Mouse (Mus musculus) kidney, embryonic 16.5 days (tissue): ENCODE measurements around the gene Acss2. TPM values are rescaled to one million over a fixed set of nuclear protein-coding genes. Genes with fewer than 3 reads are reported as not detected.

Experiments used
- ATAC-seq: fragments of 200-750 bp; cut with Nextera tagmentation; 2 replicates; pipeline ENCODE4 v1.8.0; 2017; ENCODE audit warnings: moderate TSS enrichment; ENCODE audit not compliant: low FRiP score, low TSS enrichment
- H3K27ac ChIP-seq: fragments of 300-500 bp; sonication (generic); 2 replicates; pipeline ENCODE4 v1.5.1; 2014; ENCODE audit warnings: low read length
- H3K27me3 ChIP-seq: fragments of 300-500 bp; sonication (generic); 2 replicates; pipeline ENCODE4 v1.6.1; 2014; ENCODE audit warnings: low read length, control low read depth, mixed read lengths; ENCODE audit not compliant: insufficient read depth
- H3K36me3 ChIP-seq: fragments of 300-500 bp; sonication (generic); 2 replicates; pipeline ENCODE4 v1.6.1; 2014; ENCODE audit warnings: low read length, control low read depth, mixed read lengths; ENCODE audit not compliant: insufficient read depth
- H3K4me1 ChIP-seq: fragments of 300-500 bp; sonication (generic); 2 replicates; pipeline ENCODE4 v1.6.1; 2014; ENCODE audit warnings: low read length, control low read depth, mixed read lengths; ENCODE audit not compliant: insufficient read depth
- H3K4me2 ChIP-seq: fragments of 300-500 bp; sonication (generic); replicated peaks from 2 replicates; pipeline ENCODE4 v1.6.1; 2014; ENCODE audit warnings: low read depth, low read length
- H3K4me3 ChIP-seq: fragments of 300-500 bp; sonication (generic); 2 replicates; pipeline ENCODE4 v1.5.1; 2014; ENCODE audit warnings: mild to moderate bottlenecking, low read length
- H3K9ac ChIP-seq: fragments of 300-500 bp; sonication (generic); replicated peaks from 2 replicates; pipeline ENCODE4 v1.6.1; 2014; ENCODE audit warnings: low read length
- H3K9me3 ChIP-seq: fragments of 300-500 bp; sonication (generic); 2 replicates; pipeline ENCODE4 v1.6.1; 2016; ENCODE audit warnings: low read length, control low read depth
- WGBS: fragments of 180-500 bp; shearing (Covaris S2); extraction: QIAGEN DNeasy Blood & Tissue Kit; methylation state at CpG from one replicate; pipeline ENCODE4 v1.1.7; 2014; 5-methylcytosine and 5-hydroxymethylcytosine counted together
- polyA plus RNA-seq: library from polyadenylated mRNA; unstranded; fragments of >200 nt; fragmentation: Nextera tagmentation; extraction: Ambion mirVana; gene quantifications from 2 replicates; pipeline ENCODE4 v1.2.1, GENCODE M21; 2015

Gene Acss2
- polyA plus RNA-seq, 1 experiment from 2014 or later: 16.0 TPM

DNA sequence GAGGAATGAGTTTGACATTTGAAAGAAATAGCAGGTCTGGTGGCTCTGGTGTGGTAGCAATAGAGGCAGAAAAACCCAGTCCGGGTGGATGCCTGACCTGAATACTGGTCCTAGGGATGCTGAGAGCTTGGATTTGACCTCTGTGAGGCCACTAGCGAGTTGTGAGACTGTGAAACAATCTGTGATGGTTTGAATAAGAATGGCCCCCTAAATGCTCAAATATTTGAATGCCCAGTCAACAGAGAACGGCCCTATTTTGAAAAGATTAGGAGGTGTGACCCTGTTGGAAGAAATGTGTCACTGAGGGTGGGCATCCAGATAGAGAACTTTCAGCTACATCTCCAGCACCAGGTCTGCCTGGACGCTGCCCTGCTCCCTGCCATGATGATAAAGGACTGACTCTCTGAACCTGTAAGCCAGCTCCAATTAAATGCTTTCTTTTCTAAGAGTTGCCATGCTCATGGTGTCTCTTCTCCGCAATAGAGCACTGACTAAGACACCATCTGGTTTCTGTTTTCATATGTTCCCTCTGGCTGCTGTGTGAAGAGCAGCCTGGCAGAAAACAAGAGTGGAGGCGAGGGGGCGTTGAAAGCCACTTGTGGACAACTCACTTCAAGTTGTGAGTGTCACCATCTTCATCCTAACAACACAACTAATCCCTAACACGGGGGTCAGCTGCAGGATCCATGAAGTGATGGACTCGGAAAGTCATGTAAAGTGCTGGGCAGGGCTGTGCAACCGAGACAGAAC is 9.9 kb upstream of the Acss2 start:
- WGBS: 80% methylated on average over 10 of the region's 10 CpGs
- Histone ChIP-seq H3K4me2 (no peak overlapping the region), H3K27me3 (no peaks in the 10 kb centered on the region), H3K4me1 (no peaks in the 10 kb centered on the region), H3K9ac (no peak overlapping the region), H3K4me3 (no peak overlapping the region), H3K36me3 (no peaks in the 10 kb centered on the region), H3K27ac (no peak overlapping the region), H3K9me3 (no peaks in the 10 kb centered on the region)
- ATAC-seq: no peak

DNA sequence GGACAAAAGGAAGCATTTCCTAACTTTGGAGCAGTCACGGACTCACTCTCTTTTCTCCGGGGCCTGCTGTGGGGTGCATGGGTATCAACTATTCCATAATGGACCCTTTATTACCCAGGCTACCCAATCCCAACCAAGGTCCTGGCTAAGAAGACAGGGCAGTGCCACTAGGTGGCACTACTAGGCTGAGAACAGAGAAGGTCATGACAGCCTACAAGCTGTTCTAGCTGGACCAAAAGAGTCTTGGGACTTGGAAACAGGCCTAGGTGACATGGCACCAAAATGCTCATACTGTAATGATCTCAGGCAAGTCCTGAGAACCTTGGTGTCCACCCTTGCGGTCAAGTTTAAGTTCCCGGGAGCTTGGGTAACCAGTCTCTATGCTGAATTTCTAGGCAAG is 5.3 kb upstream of the Acss2 start:
- H3K9ac ChIP-seq: no peak overlapping the region
- 70% methylated on average over 4 of the region's 4 CpGs for WGBS
- H3K4me3 ChIP-seq: no peak overlapping the region
- no peak overlapping the region for H3K4me2 ChIP-seq
- H3K27ac ChIP-seq: no peak overlapping the region
- no peaks in the 10 kb centered on the region for H3K36me3 ChIP-seq
- peaks cover 15% of the 10 kb centered on the region for H3K27me3 ChIP-seq
- H3K4me1 ChIP-seq: peaks cover 15% of the 10 kb centered on the region
- no peaks in the 10 kb centered on the region for H3K9me3 ChIP-seq
- no peak for ATAC-seq

DNA sequence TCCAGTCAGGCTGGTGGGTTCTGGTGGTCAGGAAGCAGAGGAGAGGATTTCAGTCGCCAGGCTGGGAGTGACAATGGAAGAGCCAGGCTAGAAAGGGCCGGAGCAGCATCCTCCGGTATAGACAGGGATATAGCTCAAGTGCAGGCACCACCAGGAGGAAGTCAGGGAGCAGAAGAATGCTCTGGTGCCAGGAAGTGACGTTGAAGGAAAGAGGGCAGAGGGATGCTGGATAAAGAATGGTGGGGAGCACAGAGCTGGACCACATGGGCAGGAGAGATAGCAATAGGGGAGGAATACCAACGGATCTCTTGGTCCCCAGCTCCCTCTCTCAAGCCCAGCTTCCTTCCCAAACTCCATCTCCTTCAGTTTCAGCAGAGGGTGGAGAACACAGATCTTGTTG is 4.2 kb upstream of the Acss2 start:
- Histone ChIP-seq H3K9me3 (no peaks in the 10 kb centered on the region), H3K27me3 (peaks cover 15% of the 10 kb centered on the region), H3K9ac (no peak overlapping the region), H3K4me3 (no peak overlapping the region), H3K4me2 (no peak overlapping the region), H3K27ac (no peak overlapping the region), H3K4me1 (peaks cover 19% of the 10 kb centered on the region), H3K36me3 (no peaks in the 10 kb centered on the region)
- ATAC-seq: no peak
- WGBS: 65% methylated on average over 5 of the region's 5 CpGs

DNA sequence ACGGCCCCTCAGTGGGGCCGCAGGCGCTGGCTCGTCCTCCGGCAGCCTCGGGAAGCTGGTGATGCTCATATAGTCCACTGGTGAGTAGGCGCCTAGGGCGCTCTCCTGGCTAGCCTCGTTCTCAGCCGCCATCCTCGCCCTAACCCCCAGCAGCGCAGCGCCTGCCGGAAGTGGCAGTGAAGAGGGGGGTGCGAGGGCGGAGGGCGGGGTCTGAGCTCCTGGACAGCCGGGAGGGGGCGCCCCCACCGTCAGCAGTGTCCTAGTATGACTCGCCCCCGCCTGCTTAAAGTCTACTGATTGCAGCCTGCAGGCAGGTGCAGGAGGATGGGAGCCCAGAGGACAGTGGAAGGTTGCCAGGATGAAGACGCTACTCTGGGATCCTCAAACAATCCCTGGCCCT is 3.1 kb upstream of the Acss2 start:
- no peaks in the 10 kb centered on the region for H3K9me3 ChIP-seq
- H3K27ac ChIP-seq: no peak overlapping the region
- ATAC-seq: no peak
- H3K36me3 ChIP-seq: no peaks in the 10 kb centered on the region
- peak overlapping the region; percentile 73 for H3K4me2 ChIP-seq
- H3K4me3 ChIP-seq: peak overlapping the region; percentile 47
- H3K4me1 ChIP-seq: peaks cover 23% of the 10 kb centered on the region
- WGBS: under 1% methylated on average over 23 of the region's 23 CpGs
- peaks cover 15% of the 10 kb centered on the region for H3K27me3 ChIP-seq
- H3K9ac ChIP-seq: peak overlapping the region; percentile 65

DNA sequence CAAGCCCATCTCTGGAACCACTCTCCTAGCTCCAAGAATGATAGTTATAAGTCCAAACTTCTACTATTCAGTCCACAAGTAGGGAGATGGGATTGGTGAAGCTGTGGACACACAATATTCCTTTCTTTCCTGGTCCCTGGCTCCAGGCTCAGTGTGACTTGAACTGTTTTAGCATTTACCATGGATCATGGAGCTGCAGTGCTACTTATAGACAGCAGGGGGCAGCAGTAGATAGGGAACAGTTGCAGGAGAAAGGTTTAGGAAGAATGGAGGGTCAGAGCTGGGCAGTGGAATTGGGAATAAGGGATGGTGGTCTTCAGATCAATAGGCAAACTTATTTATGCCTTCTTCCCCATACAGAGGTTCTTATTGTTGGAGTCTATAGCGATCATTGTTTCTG is 1.8 kb upstream of the Acss2 start:
- no peak overlapping the region for H3K4me3 ChIP-seq
- H3K9me3 ChIP-seq: no peaks in the 10 kb centered on the region
- H3K27ac ChIP-seq: no peak overlapping the region
- no peak overlapping the region for H3K4me2 ChIP-seq
- ATAC-seq: no peak
- H3K9ac ChIP-seq: no peak overlapping the region
- 0% methylated on average over 1 of the region's 1 CpGs for WGBS
- H3K36me3 ChIP-seq: no peaks in the 10 kb centered on the region
- peaks cover 15% of the 10 kb centered on the region for H3K27me3 ChIP-seq
- peaks cover 23% of the 10 kb centered on the region for H3K4me1 ChIP-seq

DNA sequence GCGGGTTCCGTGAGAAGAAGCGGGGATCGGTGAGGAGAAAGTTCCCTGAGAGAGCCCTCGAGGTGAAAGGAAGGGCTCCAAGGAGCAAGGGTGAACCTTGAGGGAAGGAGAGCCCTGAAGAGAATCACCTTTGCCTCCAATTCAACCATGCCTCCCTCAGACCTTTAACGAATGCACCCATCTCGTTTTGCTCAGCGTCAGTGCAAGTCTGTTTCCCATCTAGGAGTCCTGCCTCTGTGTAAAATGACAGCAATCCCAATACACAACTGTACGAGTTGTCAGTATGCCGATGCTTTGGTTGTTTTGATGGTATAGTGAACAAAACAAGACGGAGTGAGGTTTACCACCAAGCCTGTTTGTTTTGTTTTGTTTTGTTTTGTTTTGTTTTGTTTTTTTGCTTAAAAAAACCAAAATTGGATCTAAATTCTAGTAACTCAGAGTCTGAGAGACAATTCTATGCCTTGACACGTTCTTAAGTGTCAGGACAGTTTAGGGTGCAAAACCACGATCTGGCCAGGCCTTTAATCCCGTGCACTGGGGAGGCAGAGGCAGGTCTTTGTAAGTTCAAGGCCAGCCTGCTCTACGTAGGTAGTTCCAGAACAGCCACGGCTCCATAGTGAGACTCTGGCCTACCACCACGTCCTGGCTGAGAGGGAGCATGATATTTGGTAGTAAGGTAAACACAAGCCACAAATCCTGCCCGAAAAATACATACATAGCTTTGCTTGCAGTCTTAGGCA is 953 bp downstream of the Acss2 start:
- 25% methylated on average over 18 of the region's 18 CpGs for WGBS
- ATAC-seq: no peak
- H3K4me2 ChIP-seq: peak overlapping the region; percentile 95
- H3K4me3 ChIP-seq: peak overlapping the region; percentile 65
- H3K36me3 ChIP-seq: no peaks in the 10 kb centered on the region
- peaks cover 15% of the 10 kb centered on the region for H3K27me3 ChIP-seq
- H3K27ac ChIP-seq: peak overlapping the region; percentile 18; the same call in 1 of the 2 replicates
- peak overlapping the region; percentile 74 for H3K9ac ChIP-seq
- peaks cover 23% of the 10 kb centered on the region for H3K4me1 ChIP-seq
- H3K9me3 ChIP-seq: no peaks in the 10 kb centered on the region

DNA sequence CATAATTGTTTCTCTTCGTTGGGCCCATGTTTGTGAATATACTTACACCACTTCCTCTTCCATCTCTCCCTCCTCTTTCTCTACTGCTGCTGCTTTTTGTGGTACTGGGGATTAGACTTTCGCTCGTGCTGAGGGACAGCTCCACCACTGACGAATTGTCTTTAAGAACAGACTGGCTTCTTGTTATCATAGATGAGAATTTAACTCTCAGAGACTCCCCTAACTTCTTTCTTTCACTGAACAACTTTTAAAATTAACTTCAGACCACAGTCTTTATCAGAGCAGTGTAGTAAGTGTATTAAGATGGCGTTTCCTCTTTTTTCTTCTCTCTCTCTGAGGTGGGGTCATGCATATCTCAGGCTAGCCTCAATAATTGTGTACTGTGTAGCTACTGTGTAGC is 6.0 kb downstream of the Acss2 start:
- no peak overlapping the region for H3K27ac ChIP-seq
- no peak overlapping the region for H3K4me3 ChIP-seq
- ATAC-seq: no peak
- 63% methylated on average over 5 of the region's 5 CpGs for WGBS
- no peak overlapping the region for H3K4me2 ChIP-seq
- peaks cover 2% of the 10 kb centered on the region; the same call in 1 of the 2 replicates for H3K4me1 ChIP-seq
- no peaks in the 10 kb centered on the region for H3K27me3 ChIP-seq
- no peaks in the 10 kb centered on the region for H3K9me3 ChIP-seq
- no peaks in the 10 kb centered on the region for H3K36me3 ChIP-seq
- H3K9ac ChIP-seq: no peak overlapping the region

DNA sequence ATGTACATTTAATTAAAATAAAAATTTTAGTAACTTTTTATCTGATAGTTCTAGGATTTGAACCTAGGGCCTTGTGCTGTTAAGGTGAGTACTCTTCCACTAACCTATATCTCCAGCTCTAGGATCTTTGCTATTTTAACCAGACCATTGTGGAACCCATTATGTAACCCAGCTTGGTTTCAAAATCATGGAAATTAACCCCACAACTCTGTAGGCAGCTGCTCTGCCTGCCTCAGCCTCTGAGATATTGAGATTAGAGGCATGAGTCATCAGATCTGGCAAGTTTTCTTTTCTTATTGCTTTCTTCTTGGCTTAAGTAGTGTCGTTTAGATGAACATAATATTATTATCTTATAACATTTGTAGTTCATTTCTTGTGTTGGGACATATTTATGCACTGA is 6.6 kb downstream of the Acss2 start:
- Histone ChIP-seq H3K4me2 (no peak overlapping the region), H3K36me3 (no peaks in the 10 kb centered on the region), H3K9ac (no peak overlapping the region), H3K9me3 (no peaks in the 10 kb centered on the region), H3K4me3 (no peak overlapping the region), H3K4me1 (no peaks in the 10 kb centered on the region), H3K27me3 (no peaks in the 10 kb centered on the region), H3K27ac (no peak overlapping the region)
- WGBS: 61% methylated on average over 1 of the region's 1 CpGs
- ATAC-seq: no peak

DNA sequence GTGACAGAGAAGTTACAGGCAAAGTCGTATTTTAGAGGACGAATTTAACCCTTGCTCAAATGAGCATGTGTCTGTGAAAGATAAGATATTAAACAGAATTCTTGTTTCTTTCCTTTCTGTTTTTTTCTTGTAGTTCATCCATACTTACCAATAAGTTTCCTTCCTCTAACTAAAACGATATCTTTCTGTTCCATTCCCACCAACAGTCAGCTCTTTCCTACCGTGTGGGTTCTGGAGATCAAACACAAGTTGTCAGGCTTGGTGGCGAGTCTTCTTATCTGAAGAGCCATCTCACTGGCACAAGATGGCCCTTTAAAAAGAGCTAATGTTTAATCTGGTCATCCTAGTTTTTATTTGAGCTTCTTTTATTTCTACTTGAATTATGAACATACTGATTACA is 9.6 kb downstream of the Acss2 start:
- no peak for ATAC-seq
- WGBS: 75% methylated on average over 5 of the region's 5 CpGs
- H3K4me1 ChIP-seq: no peaks in the 10 kb centered on the region
- H3K36me3 ChIP-seq: no peaks in the 10 kb centered on the region
- no peak overlapping the region for H3K4me2 ChIP-seq
- no peaks in the 10 kb centered on the region for H3K9me3 ChIP-seq
- no peak overlapping the region for H3K4me3 ChIP-seq
- H3K9ac ChIP-seq: no peak overlapping the region
- H3K27me3 ChIP-seq: no peaks in the 10 kb centered on the region
- no peak overlapping the region for H3K27ac ChIP-seq

DNA sequence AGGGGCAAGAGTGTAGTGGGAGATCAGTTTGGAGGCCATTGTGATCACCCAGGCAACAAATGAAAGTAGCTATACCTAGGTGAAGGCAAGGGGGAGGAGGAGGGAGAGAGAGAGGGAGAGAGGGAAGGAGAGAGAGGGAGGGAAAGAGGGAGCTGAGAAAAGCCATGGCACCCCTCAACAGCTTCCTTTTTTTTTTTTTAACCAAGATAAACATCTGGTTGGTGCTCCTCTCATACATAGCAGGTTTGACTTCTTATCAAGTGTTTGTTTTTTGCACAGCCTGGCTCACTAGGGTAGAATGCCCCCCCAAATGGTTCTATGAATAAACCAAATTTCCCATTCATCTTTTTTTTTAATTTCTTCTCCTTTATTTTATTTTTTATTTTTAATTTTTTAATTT is 18.5 kb downstream of the Acss2 start:
- Histone ChIP-seq H3K9me3 (no peaks in the 10 kb centered on the region), H3K27ac (no peak overlapping the region), H3K9ac (no peak overlapping the region), H3K36me3 (no peaks in the 10 kb centered on the region), H3K4me1 (no peaks in the 10 kb centered on the region), H3K4me3 (no peak overlapping the region), H3K4me2 (no peak overlapping the region), H3K27me3 (no peaks in the 10 kb centered on the region)
- ATAC-seq: no peak
